Mouse (Mus musculus): ENCODE measurements at regions not wholly inside any gene's neighbourhood (a gene's known extent, or its start where the extent isn't known, plus 50 kb on each side); places are given as distances from the start of the nearest gene placed in this dataset.

GRCm38 (mm10) chr6:74033811-74034210 lies 564.3 kb upstream of the 4931417E11Rik start:
- no peak for DNase-seq (ENCODE audit: low spot score in 2 of 2)

- no peak for DNase-seq (ENCODE audit: low spot score in 2 of 2)
Observed at GRCm38 (mm10) chr6:74017107-74017506, 547.6 kb upstream of the 4931417E11Rik start.

GRCm38 (mm10) chr6:73981742-73982141 lies 512.3 kb upstream of the 4931417E11Rik start:
- peak in 1 of 2 experiments; percentile 2 for DNase-seq (ENCODE audit: low spot score in 2 of 2)

- no peak for DNase-seq (ENCODE audit: low spot score in 2 of 2)
Observed at GRCm38 (mm10) chr6:73949934-73950293, 480.4 kb upstream of the 4931417E11Rik start.

- no peak for DNase-seq (ENCODE audit: low spot score in 2 of 2)
Observed at GRCm38 (mm10) chr6:73949121-73949933, 479.9 kb upstream of the 4931417E11Rik start.

GRCm38 (mm10) chr6:73913426-73914404 lies 444.2 kb upstream of the 4931417E11Rik start:
- DNase-seq (ENCODE audit: low spot score in 2 of 2) = no peak

GRCm38 (mm10) chr6:73889144-73889795 lies 419.8 kb upstream of the 4931417E11Rik start:
- no peak for DNase-seq (ENCODE audit: low spot score in 2 of 2)

GRCm38 (mm10) chr6:73878662-73879061 lies 409.2 kb upstream of the 4931417E11Rik start:
- DNase-seq (ENCODE audit: low spot score in 2 of 2) = no peak

- no peak for DNase-seq (ENCODE audit: low spot score in 2 of 2)
Observed at GRCm38 (mm10) chr6:73868683-73869082, 399.2 kb upstream of the 4931417E11Rik start.

Measured in right cerebral cortex, adult 2 months (tissue).